Mouse (Mus musculus): ENCODE results near the gene Pcnx.

The Pcnx gene

GRCm38 (mm10) chr12:81904456-81904855, 44.6 kb downstream of the Pcnx start:
- no peak for DNase-seq (ENCODE audit: low read depth)

GRCm38 (mm10) chr12:81905865-81906264, 46.0 kb downstream of the Pcnx start:
- DNase-seq (ENCODE audit: low read depth): peak; percentile 97

- DNase-seq (ENCODE audit: low read depth): no peak
These were observed 48.0 kb downstream of the Pcnx start for GRCm38 (mm10) chr12:81907741-81908357.

- no peak for DNase-seq (ENCODE audit: low read depth)
These were observed 50.6 kb downstream of the Pcnx start for GRCm38 (mm10) chr12:81910439-81910838.

- peak; percentile 77 for DNase-seq (ENCODE audit: low read depth)
These were observed 55.5 kb downstream of the Pcnx start for GRCm38 (mm10) chr12:81915176-81915950.

GRCm38 (mm10) chr12:81918346-81918745, 58.5 kb downstream of the Pcnx start:
- DNase-seq (ENCODE audit: low read depth): no peak

GRCm38 (mm10) chr12:81918886-81919285, 59.1 kb downstream of the Pcnx start:
- DNase-seq (ENCODE audit: low read depth): no peak

- DNase-seq (ENCODE audit: low read depth): no peak
These were observed 60.2 kb downstream of the Pcnx start for GRCm38 (mm10) chr12:81920027-81920426.

GRCm38 (mm10) chr12:81920614-81921013, 60.8 kb downstream of the Pcnx start:
- DNase-seq (ENCODE audit: low read depth): no peak

GRCm38 (mm10) chr12:81921785-81922184, 62.0 kb downstream of the Pcnx start:
- DNase-seq (ENCODE audit: low read depth): no peak

- no peak for DNase-seq (ENCODE audit: low read depth)
These were observed 63.0 kb downstream of the Pcnx start for GRCm38 (mm10) chr12:81922838-81923237.

- no peak for DNase-seq (ENCODE audit: low read depth)
These were observed 67.3 kb downstream of the Pcnx start for GRCm38 (mm10) chr12:81927163-81927562.

- DNase-seq (ENCODE audit: low read depth): peak; percentile 70
These were observed 68.0 kb downstream of the Pcnx start for GRCm38 (mm10) chr12:81927643-81928381.

GRCm38 (mm10) chr12:81928382-81928770, 68.6 kb downstream of the Pcnx start:
- DNase-seq (ENCODE audit: low read depth): no peak

- no peak for DNase-seq (ENCODE audit: low read depth)
These were observed 72.2 kb downstream of the Pcnx start for GRCm38 (mm10) chr12:81932015-81932414.

GRCm38 (mm10) chr12:81933430-81933829, 73.6 kb downstream of the Pcnx start:
- DNase-seq (ENCODE audit: low read depth): peak; percentile 90

- no peak for DNase-seq (ENCODE audit: low read depth)
These were observed 74.7 kb downstream of the Pcnx start for GRCm38 (mm10) chr12:81934510-81934909.

- no peak for DNase-seq (ENCODE audit: low read depth)
These were observed 76.2 kb downstream of the Pcnx start for GRCm38 (mm10) chr12:81936066-81936465.

GRCm38 (mm10) chr12:81941191-81941590, 81.4 kb downstream of the Pcnx start:
- DNase-seq (ENCODE audit: low read depth): peak; percentile 18

- no peak for DNase-seq (ENCODE audit: low read depth)
These were observed 83.7 kb downstream of the Pcnx start for GRCm38 (mm10) chr12:81943331-81944062.

GRCm38 (mm10) chr12:81949026-81949425, 89.2 kb downstream of the Pcnx start:
- no peak for DNase-seq (ENCODE audit: low read depth)

- DNase-seq (ENCODE audit: low read depth): no peak
These were observed 90.2 kb downstream of the Pcnx start for GRCm38 (mm10) chr12:81950016-81950415.

All from 416B (cell line).